Mouse (Mus musculus) embryonic fibroblast, embryonic 13.5 days (primary cell): Measurements from ENCODE around the gene Ppp2r5d. TPM values are rescaled to one million over a fixed set of nuclear protein-coding genes. Genes with fewer than 3 reads are reported as not detected.

Experiments used
- H3K27ac ChIP-seq: 2 replicates; pipeline ENCODE4 v1.5.1; 2012; ENCODE audit warnings: low read length, control low read depth, inconsistent platforms; ENCODE audit not compliant: insufficient read depth
- H3K4me1 ChIP-seq: 2 replicates; pipeline ENCODE4 v1.6.1; 2011; ENCODE audit warnings: low read length; ENCODE audit not compliant: control insufficient read depth, insufficient read depth
- H3K4me3 ChIP-seq: 2 replicates; pipeline ENCODE4 v1.5.1; 2011; ENCODE audit warnings: mild to moderate bottlenecking, control low read depth, low read length; ENCODE audit not compliant: insufficient read depth
- CTCF ChIP-seq: IDR thresholded peaks from 2 replicates; pipeline ENCODE4 v1.5.1; 2011; ENCODE audit warnings: mild to moderate bottlenecking, control low read depth, low read length, moderate library complexity, borderline replicate concordance; ENCODE audit not compliant: insufficient read depth
- POLR2A ChIP-seq: IDR thresholded peaks from 2 replicates; pipeline ENCODE4 v1.6.1; 2011; ENCODE audit warnings: low read depth, mild to moderate bottlenecking, control low read depth, low read length, moderate library complexity
- polyA plus RNA-seq: library from polyadenylated mRNA; stranded (reverse); fragments of >200 nt; gene quantifications from 2 replicates; pipeline ENCODE4 v1.2.4, GENCODE M21; 2011; ENCODE audit warnings: low read depth; ENCODE audit not compliant: missing spikeins, insufficient read length

The Ppp2r5d gene
- polyA plus RNA-seq, 1 experiment: 72.1 TPM

GRCm38 (mm10) chr17:46724477-46725084 is 19.7 kb upstream of the Ppp2r5d start:
- no peaks in the 10 kb centered on the region for H3K4me1 ChIP-seq
- no peak overlapping the region for H3K4me3 ChIP-seq
- no peak for TF ChIP-seq POLR2A
- no peak for TF ChIP-seq CTCF
- no peak overlapping the region for H3K27ac ChIP-seq

DNA sequence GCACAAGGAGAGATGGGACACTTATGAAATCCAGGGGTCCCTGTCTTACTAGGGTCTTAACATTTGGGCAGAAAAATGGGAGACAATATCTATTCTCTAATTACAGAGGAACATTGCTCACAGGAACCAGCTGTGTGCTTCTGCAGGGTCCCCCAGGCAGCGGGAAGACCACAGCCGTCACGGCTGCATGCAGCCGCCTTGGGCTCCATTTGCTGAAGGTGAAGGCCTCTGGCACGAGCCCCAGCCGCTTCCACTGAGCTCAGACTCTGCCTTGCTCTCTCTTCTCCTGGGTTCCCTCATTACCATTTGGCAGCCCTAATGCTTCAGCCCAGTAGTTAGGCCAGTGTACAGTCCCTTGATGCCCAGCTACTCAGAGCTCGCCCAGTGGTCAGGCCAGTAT is 16.2 kb upstream of the Ppp2r5d start:
- TF ChIP-seq POLR2A (no peak), CTCF (no peak)
- Histone ChIP-seq H3K4me3 (no peak overlapping the region), H3K4me1 (no peaks in the 10 kb centered on the region), H3K27ac (no peak overlapping the region)

GRCm38 (mm10) chr17:46714756-46715481 is 10.0 kb upstream of the Ppp2r5d start:
- no peak overlapping the region for H3K27ac ChIP-seq
- no peaks in the 10 kb centered on the region for H3K4me1 ChIP-seq
- TF ChIP-seq CTCF (no peak), POLR2A (no peak)

GRCm38 (mm10) chr17:46713849-46714248 is 8.9 kb upstream of the Ppp2r5d start:
- Histone ChIP-seq H3K27ac (no peak overlapping the region), H3K4me3 (no peak overlapping the region), H3K4me1 (no peaks in the 10 kb centered on the region)
- TF ChIP-seq CTCF (no peak), POLR2A (no peak)

More at GRCm38 (mm10) chr17:46714756-46715481, 10.0 kb upstream of the Ppp2r5d start:
- no peak overlapping the region for H3K4me3 ChIP-seq

DNA sequence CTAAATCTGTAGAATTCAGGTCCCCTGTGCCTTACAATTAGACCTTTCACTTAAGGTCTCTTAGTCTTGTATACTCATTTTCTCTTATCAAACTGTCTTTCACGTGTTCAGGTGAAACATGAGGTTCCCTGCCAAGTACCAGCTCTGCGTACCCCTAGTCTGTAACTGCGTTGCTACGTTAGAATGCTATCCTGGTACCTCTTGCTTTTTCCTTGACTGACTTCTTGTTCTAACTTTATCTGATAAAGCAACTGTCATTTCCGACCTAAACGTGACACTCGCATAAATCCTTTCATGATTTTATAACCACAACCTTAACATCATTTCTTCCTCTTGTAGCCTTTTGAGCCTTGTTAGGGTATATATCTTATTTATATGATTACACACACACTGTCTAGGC is 7.5 kb upstream of the Ppp2r5d start:
- peak overlapping the region; percentile 93 for H3K4me3 ChIP-seq
- TF ChIP-seq POLR2A: no peak
- no peak for TF ChIP-seq CTCF
- no peaks in the 10 kb centered on the region for H3K4me1 ChIP-seq
- no peak overlapping the region for H3K27ac ChIP-seq

- Histone ChIP-seq H3K4me3 (peak overlapping the region; percentile 93), H3K27ac (no peak overlapping the region), H3K4me1 (no peaks in the 10 kb centered on the region)
- TF ChIP-seq POLR2A (no peak), CTCF (no peak)
Observed at GRCm38 (mm10) chr17:46711612-46712271, 6.8 kb upstream of the Ppp2r5d start.

GRCm38 (mm10) chr17:46710959-46711597 is 6.2 kb upstream of the Ppp2r5d start, which contains the start of gene Pex6:
Pex6 (plus strand) TSS chr17:46711463.
- Histone ChIP-seq H3K27ac (no peak within 1 kb of the TSS), H3K4me1 (no peaks in the 10 kb centered on the region), H3K4me3 (peak within 1 kb of the TSS; percentile 93)
- no peak for TF ChIP-seq CTCF
- TF ChIP-seq POLR2A: peak; percentile 80

DNA sequence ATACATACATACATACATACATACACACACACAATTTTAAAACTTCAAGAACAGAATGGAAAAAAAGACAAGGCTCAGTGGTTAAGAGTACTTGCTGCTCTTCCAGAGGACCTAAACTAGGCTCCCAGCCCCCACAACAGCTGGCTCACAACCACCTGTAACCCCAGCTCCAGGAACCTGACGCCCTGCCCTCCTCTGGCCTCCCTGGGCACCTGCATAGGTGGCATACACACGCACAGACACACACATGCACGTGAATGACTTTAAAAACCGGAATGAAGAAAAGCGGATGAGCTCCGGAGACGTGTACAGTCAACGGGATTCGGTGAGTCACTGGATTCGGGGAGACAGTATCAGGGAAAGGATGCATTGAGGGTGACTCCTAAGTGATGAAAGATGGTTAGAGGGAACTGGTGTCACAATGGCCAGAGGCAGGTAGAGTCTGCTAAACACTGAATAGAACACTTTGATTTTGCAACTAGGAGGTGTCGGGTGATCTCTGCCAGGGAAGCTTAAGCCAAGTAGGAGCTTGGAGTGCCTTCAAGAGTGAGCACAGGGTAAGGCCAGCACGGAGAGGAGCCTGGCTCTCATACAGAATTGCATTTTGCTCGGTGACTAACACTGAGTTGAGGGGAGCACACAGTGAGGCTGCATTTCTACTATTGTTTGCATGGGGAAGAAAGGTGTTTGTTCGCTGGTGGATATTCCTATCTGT is 1.6 kb upstream of the Ppp2r5d start:
- Histone ChIP-seq H3K4me3 (no peak overlapping the region), H3K27ac (no peak overlapping the region), H3K4me1 (0 out of 2 replicates have a peak, but pooled peaks cover under 1% of the 10 kb centered on the region)
- no peak for TF ChIP-seq POLR2A
- TF ChIP-seq CTCF: no peak

- H3K27ac ChIP-seq: peak overlapping the region; percentile 66
- H3K4me3 ChIP-seq: peak overlapping the region; percentile 65
- peaks cover 2% of the 10 kb centered on the region; the same call in 1 of the 2 replicates for H3K4me1 ChIP-seq
- no peak for TF ChIP-seq CTCF
- no peak for TF ChIP-seq POLR2A
Observed at GRCm38 (mm10) chr17:46703971-46704886, 682 bp downstream of the Ppp2r5d start.
